Mouse (Mus musculus): ENCODE results near the gene Eef1akmt3. TPM values are rescaled to one million over a fixed set of nuclear protein-coding genes. Genes with fewer than 3 reads are reported as not detected.
"Not testable (repeated sequence)": the region's sequence is repeated elsewhere in the genome, so short reads cannot be mapped to it uniquely, and the experiment has no call there.

The Eef1akmt3 gene
- polyA plus RNA-seq, 2 experiments, result 0.04 to 0.09 TPM

GRCm38 (mm10) chr10:127075080-127075479 is 33.8 kb upstream of the Eef1akmt3 start, which contains the start of gene Agap2:
TSS of gene Agap2 (plus strand) at chr10:127075284.
- peaks cover 20% of the 10 kb centered on the region for H3K27me3 ChIP-seq (ENCODE audit: control insufficient read depth, insufficient read depth, low read length)
- H3K27ac ChIP-seq, result no peak within 1 kb of the TSS
- DNase-seq (ENCODE audit: low read depth in 3 of 3, low spot score in 3 of 3), result no peak
- peaks cover 0 to 14% of the 10 kb centered on the region in 2 experiments; a peak in 3 of 4 replicates for H3K4me1 ChIP-seq (replicated peaks; ENCODE audit: control insufficient read depth in 2 of 2, insufficient read depth in 2 of 2, low read length in 1 of 2)
- H3K4me3 ChIP-seq (ENCODE audit: insufficient read depth in 1 of 2, low read depth in 2 of 2, low read length in 2 of 2), result peak within 1 kb of the TSS; percentile 32 to 38
- ATAC-seq (ENCODE audit: insufficient read depth), result no peak
- no peak within 1 kb of the TSS for H3K9ac ChIP-seq (replicated peaks)
- peak within 1 kb of the TSS; percentile 52 for H3K4me2 ChIP-seq (ENCODE audit: low read depth)
- no peaks in the 10 kb centered on the region for H3K9me3 ChIP-seq (ENCODE audit: control insufficient read depth, low read length)
- 14% methylated on average over 9 of the region's 9 CpGs for WGBS (ENCODE audit: insufficient replicate concordance)
- no peaks in the 10 kb centered on the region for H3K36me3 ChIP-seq (replicated peaks; ENCODE audit: control insufficient read depth, insufficient read depth, low read depth)
- TF ChIP-seq EP300 (IDR thresholded peaks at IDR 0.05; ENCODE audit: low read depth), result no peak
- TF ChIP-seq CTCF (IDR thresholded peaks at IDR 0.05; ENCODE audit: low read depth), result peak; percentile 71

- no peak overlapping the region for H3K9ac ChIP-seq (replicated peaks)
- DNase-seq (ENCODE audit: low read depth in 3 of 3, low spot score in 3 of 3) (no peak), ATAC-seq (ENCODE audit: insufficient read depth) (no peak)
- H3K9me3 ChIP-seq (ENCODE audit: control insufficient read depth, low read length), result no peaks in the 10 kb centered on the region
- H3K4me1 ChIP-seq (replicated peaks; ENCODE audit: control insufficient read depth in 2 of 2, insufficient read depth in 2 of 2, low read length in 1 of 2), result peaks cover 0 to 21% of the 10 kb centered on the region in 2 experiments; a peak in 3 of 4 replicates
- WGBS (ENCODE audit: insufficient replicate concordance), result 78% methylated on average over 1 of the region's 1 CpGs
- no peak overlapping the region for H3K27ac ChIP-seq
- H3K4me2 ChIP-seq (ENCODE audit: low read depth), result no peak overlapping the region
- TF ChIP-seq EP300 (IDR thresholded peaks at IDR 0.05; ENCODE audit: low read depth), result no peak
- H3K27me3 ChIP-seq (ENCODE audit: control insufficient read depth, insufficient read depth, low read length), result peaks cover 9% of the 10 kb centered on the region
- no peaks in the 10 kb centered on the region for H3K36me3 ChIP-seq (replicated peaks; ENCODE audit: control insufficient read depth, insufficient read depth, low read depth)
- no peak overlapping the region for H3K4me3 ChIP-seq (ENCODE audit: insufficient read depth in 1 of 2, low read depth in 2 of 2, low read length in 2 of 2)
These were observed 32.7 kb upstream of the Eef1akmt3 start for GRCm38 (mm10) chr10:127073981-127074380.

GRCm38 (mm10) chr10:127072969-127073368 is 31.7 kb upstream of the Eef1akmt3 start:
- not testable (repeated sequence) for ATAC-seq (ENCODE audit: insufficient read depth); H3K9me3 ChIP-seq (ENCODE audit: control insufficient read depth, low read length); H3K27me3 ChIP-seq (ENCODE audit: control insufficient read depth, insufficient read depth, low read length); H3K36me3 ChIP-seq (replicated peaks; ENCODE audit: control insufficient read depth, insufficient read depth, low read depth); H3K27ac ChIP-seq; H3K9ac ChIP-seq (replicated peaks); H3K4me3 ChIP-seq (ENCODE audit: insufficient read depth in 1 of 2, low read depth in 2 of 2, low read length in 2 of 2); DNase-seq (ENCODE audit: low read depth in 3 of 3, low spot score in 3 of 3); H3K4me2 ChIP-seq (ENCODE audit: low read depth)
- 54% methylated on average over 2 of the region's 2 CpGs for WGBS (ENCODE audit: insufficient replicate concordance)
- peaks cover 0 to 28% of the 10 kb centered on the region in 2 experiments; a peak in 3 of 4 replicates for H3K4me1 ChIP-seq (replicated peaks; ENCODE audit: control insufficient read depth in 2 of 2, insufficient read depth in 2 of 2, low read length in 1 of 2)

- H3K36me3 ChIP-seq (replicated peaks; ENCODE audit: control insufficient read depth, insufficient read depth, low read depth); H3K27me3 ChIP-seq (ENCODE audit: control insufficient read depth, insufficient read depth, low read length); H3K4me3 ChIP-seq (ENCODE audit: insufficient read depth in 1 of 2, low read depth in 2 of 2, low read length in 2 of 2); H3K4me2 ChIP-seq (ENCODE audit: low read depth); H3K9me3 ChIP-seq (ENCODE audit: control insufficient read depth, low read length); DNase-seq (ENCODE audit: low read depth in 3 of 3, low spot score in 3 of 3); H3K9ac ChIP-seq (replicated peaks); H3K27ac ChIP-seq; ATAC-seq (ENCODE audit: insufficient read depth): not testable (repeated sequence)
- WGBS (ENCODE audit: insufficient replicate concordance), result 74% methylated on average over 4 of the region's 4 CpGs
- TF ChIP-seq CTCF (IDR thresholded peaks at IDR 0.05; ENCODE audit: low read depth), result peak; percentile 21; the same call in 1 of the 2 replicates
- H3K4me1 ChIP-seq (replicated peaks; ENCODE audit: control insufficient read depth in 2 of 2, insufficient read depth in 2 of 2, low read length in 1 of 2), result peaks cover 0 to 28% of the 10 kb centered on the region in 2 experiments; a peak in 3 of 4 replicates
These were observed 31.0 kb upstream of the Eef1akmt3 start for GRCm38 (mm10) chr10:127072270-127072669.

- Histone ChIP-seq H3K4me2 (ENCODE audit: low read depth) (peak overlapping the region; percentile 75), H3K4me1 (replicated peaks; ENCODE audit: control insufficient read depth in 2 of 2, insufficient read depth in 2 of 2, low read length in 1 of 2) (peaks cover 0 to 21% of the 10 kb centered on the region in 2 experiments; a peak in 3 of 4 replicates), H3K27me3 (ENCODE audit: control insufficient read depth, insufficient read depth, low read length) (no peaks in the 10 kb centered on the region), H3K9me3 (ENCODE audit: control insufficient read depth, low read length) (no peaks in the 10 kb centered on the region), H3K27ac (no peak overlapping the region), H3K9ac (replicated peaks) (no peak overlapping the region), H3K4me3 (ENCODE audit: insufficient read depth in 1 of 2, low read depth in 2 of 2, low read length in 2 of 2) (peak overlapping the region; percentile 59 to 89; a peak in 3 of 4 replicates), H3K36me3 (replicated peaks; ENCODE audit: control insufficient read depth, insufficient read depth, low read depth) (peaks cover 16% of the 10 kb centered on the region)
- ATAC-seq (ENCODE audit: insufficient read depth) (no peak), DNase-seq (ENCODE audit: low read depth in 3 of 3, low spot score in 3 of 3) (no peak)
- TF ChIP-seq EP300 (IDR thresholded peaks at IDR 0.05; ENCODE audit: low read depth) (no peak), CTCF (IDR thresholded peaks at IDR 0.05; ENCODE audit: low read depth) (no peak)
- WGBS (ENCODE audit: insufficient replicate concordance), result 52% methylated on average over 9 of the region's 9 CpGs
These were observed 29.9 kb upstream of the Eef1akmt3 start for GRCm38 (mm10) chr10:127071203-127071602.

Data from liver, embryonic 14.5 days (tissue).